Mouse (Mus musculus): ENCODE results near the gene Try10.
"Not testable (repeated sequence)": the region's sequence is repeated elsewhere in the genome, so short reads cannot be mapped to it uniquely, and the experiment has no call there.

Try10 gene

DNA sequence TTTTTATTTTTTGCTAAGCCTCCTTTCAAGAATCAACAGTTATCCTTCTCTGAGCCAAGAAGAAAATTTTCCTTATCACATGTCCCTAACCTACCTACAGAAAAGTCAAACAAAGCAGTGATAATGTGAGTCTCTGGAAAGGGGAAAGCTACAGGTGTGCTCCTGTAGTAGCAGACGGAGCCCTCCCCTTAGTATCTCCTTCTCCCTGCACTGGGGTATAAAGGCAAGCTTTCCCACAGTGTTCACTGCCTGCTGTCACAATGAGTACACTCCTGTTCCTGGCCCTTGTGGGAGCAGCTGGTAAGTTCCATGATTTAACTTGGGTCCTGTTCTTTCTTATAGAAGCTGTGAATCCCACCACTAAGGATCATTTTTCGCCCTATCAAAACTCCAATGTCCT, at the start of gene Try10:
Gene Try10 (plus strand): TSS at position 174 of the 400 bp plus-strand sequence.
- DNase-seq, result no peak

DNA sequence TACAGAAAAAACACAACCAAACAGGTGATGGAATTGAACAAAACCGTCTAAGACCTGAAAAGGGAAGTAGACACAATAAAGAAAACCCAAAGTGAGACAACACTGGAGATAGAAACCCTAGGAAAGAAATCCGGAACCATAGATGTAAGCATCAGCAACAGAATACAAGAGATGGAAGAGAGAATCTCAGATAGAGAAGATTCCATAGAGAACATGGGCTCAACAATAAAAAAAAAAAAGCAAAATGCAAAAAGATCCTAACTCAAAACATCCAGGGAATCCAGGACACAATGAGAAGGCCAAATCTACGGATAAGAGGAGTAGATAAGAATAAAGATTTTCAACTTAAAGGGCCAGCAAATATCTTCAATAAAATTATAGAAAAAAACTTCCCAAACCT, 37.2 kb upstream of the Try10 start, which contains the start of gene Try5:
Gene Try5 (minus strand): TSS at position 101 of the 400 bp plus-strand sequence.
- not testable (repeated sequence) for DNase-seq

GRCm38 (mm10) chr6:41373772-41374171, 19.9 kb downstream of the Try10 start:
- not testable (repeated sequence) for DNase-seq

- DNase-seq, result not testable (repeated sequence)
Measured at GRCm38 (mm10) chr6:41377578-41377977, 23.7 kb downstream of the Try10 start, which contains the start of gene Prss3. Prss3 (minus strand) TSS chr6:41377678.

DNA sequence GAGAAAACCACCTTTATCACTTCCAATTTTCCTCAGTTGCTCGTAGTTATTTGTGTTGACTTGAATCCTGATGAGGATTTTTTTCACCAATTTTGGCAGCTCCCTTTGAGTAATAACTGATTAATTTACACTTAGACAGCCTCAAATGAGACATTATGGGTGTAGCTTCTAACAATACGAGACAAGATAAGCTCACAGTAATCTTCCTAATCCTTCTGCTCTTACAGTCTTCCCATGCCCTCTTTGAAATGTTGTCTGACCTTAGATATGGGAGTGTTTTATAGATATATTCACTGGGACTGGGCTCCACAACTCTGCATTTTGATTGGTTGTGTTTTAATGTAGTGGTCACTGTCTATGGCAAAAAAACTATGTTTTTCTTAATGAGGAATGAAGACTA, 32.9 kb downstream of the Try10 start:
- DNase-seq, result no peak

GRCm38 (mm10) chr6:41391640-41392039, 37.7 kb downstream of the Try10 start:
- DNase-seq, result not testable (repeated sequence)

DNA sequence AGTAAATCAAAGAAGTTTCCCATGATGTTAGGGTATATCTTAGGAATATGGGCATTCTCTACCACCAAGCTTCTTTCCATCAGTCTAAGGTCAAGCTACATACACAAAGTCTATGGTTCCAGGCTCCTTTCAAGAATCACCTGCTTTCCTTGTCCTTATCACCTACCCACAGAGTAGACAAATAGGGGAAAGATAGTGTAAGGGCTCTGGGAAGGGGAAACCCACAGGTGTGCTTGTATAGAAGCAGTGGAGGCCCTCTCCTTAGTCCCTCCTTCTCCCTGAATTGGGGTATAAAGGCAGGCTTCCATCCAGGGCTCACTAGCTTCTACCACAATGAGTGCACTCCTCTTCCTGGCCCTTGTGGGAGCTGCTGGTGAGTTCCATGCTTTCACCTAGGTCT, 38.2 kb downstream of the Try10 start, which contains the start of gene Gm5771:
Gene Gm5771 (plus strand): TSS at position 301 of the 400 bp plus-strand sequence.
- DNase-seq, result not testable (repeated sequence)

Measured in cerebellum, postnatal 36 days (tissue).